Mouse (Mus musculus) E14TG2a.4 (cell line): ENCODE measurements around the gene Gm12248.
"Not testable (repeated sequence)": the region's sequence is repeated elsewhere in the genome, so short reads cannot be mapped to it uniquely, and the experiment has no call there.

Experiments
- H3K27me3 ChIP-seq: 2 replicates; pipeline ENCODE4 v1.6.1; 2014; ENCODE audit warnings: low read length, control low read depth; ENCODE audit not compliant: insufficient read depth
- H3K36me3 ChIP-seq: 2 replicates; pipeline ENCODE4 v1.6.1; 2014; ENCODE audit warnings: low read length, control low read depth; ENCODE audit not compliant: insufficient read depth
- H3K4me1 ChIP-seq: replicated peaks from 2 replicates; pipeline ENCODE4 v1.6.1; 2014; ENCODE audit warnings: low read depth, low read length, control low read depth
- H3K4me3 ChIP-seq: replicated peaks from 2 replicates; pipeline ENCODE4 v1.5.1; 2014; ENCODE audit warnings: mild to moderate bottlenecking, low read length
- H3K9me3 ChIP-seq: 2 replicates; pipeline ENCODE4 v1.6.1; 2014; ENCODE audit warnings: low read length, control low read depth
- CTCF ChIP-seq: conservative IDR thresholded peaks from 2 replicates; pipeline ENCODE4 v1.5.1; 2014; ENCODE audit warnings: low read length
- NANOG ChIP-seq: IDR thresholded peaks from 2 replicates; pipeline ENCODE4 v1.6.1; 2014; ENCODE audit warnings: borderline replicate concordance, low read length, mixed read lengths
- POU5F1 ChIP-seq: IDR thresholded peaks from 2 replicates; pipeline ENCODE4 v1.6.1; 2014; ENCODE audit warnings: low read length, borderline replicate concordance

Gm12248 gene

GRCm38 (mm10) chr11:58072978-58073377 lies 20.0 kb downstream of the Gm12248 start:
- Histone ChIP-seq H3K4me3 (no peak overlapping the region), H3K27me3 (no peaks in the 10 kb centered on the region), H3K36me3 (no peaks in the 10 kb centered on the region), H3K4me1 (peaks cover 12% of the 10 kb centered on the region), H3K9me3 (no peaks in the 10 kb centered on the region)
- no peak for TF ChIP-seq NANOG
- TF ChIP-seq POU5F1 = no peak
- TF ChIP-seq CTCF = no peak

GRCm38 (mm10) chr11:58065025-58065424 lies 27.9 kb downstream of the Gm12248 start:
- Histone ChIP-seq H3K9me3 (no peaks in the 10 kb centered on the region), H3K36me3 (peaks cover 39% of the 10 kb centered on the region), H3K27me3 (no peaks in the 10 kb centered on the region), H3K4me1 (peaks cover 29% of the 10 kb centered on the region), H3K4me3 (no peak overlapping the region)
- TF ChIP-seq CTCF (no peak), POU5F1 (no peak), NANOG (no peak)

- no peak for TF ChIP-seq POU5F1
- TF ChIP-seq NANOG = no peak
- TF ChIP-seq CTCF = no peak
- peaks cover 43% of the 10 kb centered on the region for H3K4me1 ChIP-seq
- H3K27me3 ChIP-seq = no peaks in the 10 kb centered on the region
- H3K4me3 ChIP-seq = no peak overlapping the region
- H3K36me3 ChIP-seq = peaks cover 60% of the 10 kb centered on the region
- no peaks in the 10 kb centered on the region for H3K9me3 ChIP-seq
Measured at GRCm38 (mm10) chr11:58062586-58062985, 30.3 kb downstream of the Gm12248 start.

GRCm38 (mm10) chr11:58061218-58061617 lies 31.7 kb downstream of the Gm12248 start:
- not testable (repeated sequence) for H3K9me3 ChIP-seq, H3K27me3 ChIP-seq, H3K4me3 ChIP-seq
- H3K36me3 ChIP-seq = peaks cover 74% of the 10 kb centered on the region
- H3K4me1 ChIP-seq = peaks cover 53% of the 10 kb centered on the region

GRCm38 (mm10) chr11:58059752-58060151 lies 33.2 kb downstream of the Gm12248 start:
- peaks cover 89% of the 10 kb centered on the region for H3K36me3 ChIP-seq
- not testable (repeated sequence) for H3K9me3 ChIP-seq, H3K27me3 ChIP-seq, H3K4me3 ChIP-seq
- peaks cover 60% of the 10 kb centered on the region for H3K4me1 ChIP-seq

GRCm38 (mm10) chr11:58057455-58057854 lies 35.5 kb downstream of the Gm12248 start:
- no peaks in the 10 kb centered on the region for H3K9me3 ChIP-seq
- TF ChIP-seq NANOG = no peak
- TF ChIP-seq CTCF = peak; percentile 71
- TF ChIP-seq POU5F1 = no peak
- H3K4me1 ChIP-seq = peaks cover 67% of the 10 kb centered on the region
- no peaks in the 10 kb centered on the region for H3K27me3 ChIP-seq
- no peak overlapping the region for H3K4me3 ChIP-seq
- H3K36me3 ChIP-seq = peaks cover 96% of the 10 kb centered on the region

GRCm38 (mm10) chr11:58046438-58046837 lies 46.5 kb downstream of the Gm12248 start:
- Histone ChIP-seq H3K4me3 (no peak overlapping the region), H3K9me3 (no peaks in the 10 kb centered on the region), H3K4me1 (peaks cover 91% of the 10 kb centered on the region), H3K36me3 (peaks cover 99% of the 10 kb centered on the region), H3K27me3 (no peaks in the 10 kb centered on the region)
- peak; percentile 12; the same call in 1 of the 2 replicates for TF ChIP-seq CTCF
- no peak for TF ChIP-seq POU5F1
- TF ChIP-seq NANOG = no peak

GRCm38 (mm10) chr11:58042861-58043431 lies 50.0 kb downstream of the Gm12248 start:
- peaks cover 79% of the 10 kb centered on the region for H3K36me3 ChIP-seq
- no peaks in the 10 kb centered on the region for H3K27me3 ChIP-seq
- no peaks in the 10 kb centered on the region for H3K9me3 ChIP-seq
- peaks cover 88% of the 10 kb centered on the region for H3K4me1 ChIP-seq
- no peak for TF ChIP-seq CTCF
- TF ChIP-seq NANOG = no peak
- no peak for TF ChIP-seq POU5F1
- no peak overlapping the region for H3K4me3 ChIP-seq

GRCm38 (mm10) chr11:58039027-58039426 lies 53.9 kb downstream of the Gm12248 start:
- Histone ChIP-seq H3K4me1 (peaks cover 95% of the 10 kb centered on the region), H3K36me3 (peaks cover 52% of the 10 kb centered on the region), H3K4me3 (no peak overlapping the region), H3K27me3 (no peaks in the 10 kb centered on the region), H3K9me3 (no peaks in the 10 kb centered on the region)
- no peak for TF ChIP-seq NANOG
- peak; percentile 68 for TF ChIP-seq CTCF
